Mouse (Mus musculus): ENCODE measurements around the gene H2afz. TPM values are rescaled to one million over a fixed set of nuclear protein-coding genes. Genes with fewer than 3 reads are reported as not detected.

H2afz gene
- 687 and 730 TPM in 2 replicates for polyA plus RNA-seq (2012; rRNA removed)

DNA sequence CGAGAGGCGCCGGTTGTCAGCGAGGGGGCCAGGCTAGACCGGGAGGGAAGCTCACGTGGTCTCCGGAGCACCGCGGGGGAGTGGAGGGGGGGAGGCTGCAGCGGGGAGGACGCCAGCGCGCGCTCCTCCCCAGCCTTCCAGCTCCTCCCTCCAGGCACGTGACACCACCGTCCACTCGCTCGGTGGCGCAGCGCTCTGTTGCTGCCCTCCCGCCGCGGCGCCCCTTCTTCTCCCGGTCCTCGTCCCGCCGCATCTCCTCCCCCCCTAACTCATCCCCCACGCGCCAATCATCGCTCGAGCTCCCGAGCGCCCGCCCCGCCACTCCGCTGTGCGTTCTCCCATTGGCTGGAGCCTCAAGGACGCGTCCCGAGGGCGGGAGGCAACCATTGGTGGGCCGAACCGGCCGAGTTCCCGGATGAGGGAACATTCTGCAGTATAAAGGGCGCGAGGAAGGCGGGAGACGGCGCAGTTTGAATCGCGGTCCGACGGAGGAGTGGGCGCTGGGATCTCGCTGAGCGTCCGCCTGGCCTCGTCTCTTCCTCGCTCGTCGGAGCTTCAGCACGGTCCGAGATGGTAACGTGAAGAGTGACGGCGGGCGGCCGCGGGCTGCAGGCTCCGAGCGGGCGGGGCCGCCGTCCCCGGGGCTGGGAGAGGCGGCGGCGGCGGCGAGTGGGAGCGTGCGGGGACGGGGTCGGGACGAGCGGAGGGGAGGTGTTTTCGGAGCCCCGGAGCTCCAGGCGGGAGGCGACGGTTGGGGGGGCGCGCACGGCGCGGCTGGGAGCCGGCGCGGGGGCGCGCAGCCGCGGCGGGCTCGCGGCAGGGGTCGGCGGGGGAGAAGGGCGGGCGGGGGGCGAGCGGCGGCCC, at the start of gene H2afz:
TSS of gene H2afz (plus strand) at position 364 of the 864 bp plus-strand sequence.

DNA sequence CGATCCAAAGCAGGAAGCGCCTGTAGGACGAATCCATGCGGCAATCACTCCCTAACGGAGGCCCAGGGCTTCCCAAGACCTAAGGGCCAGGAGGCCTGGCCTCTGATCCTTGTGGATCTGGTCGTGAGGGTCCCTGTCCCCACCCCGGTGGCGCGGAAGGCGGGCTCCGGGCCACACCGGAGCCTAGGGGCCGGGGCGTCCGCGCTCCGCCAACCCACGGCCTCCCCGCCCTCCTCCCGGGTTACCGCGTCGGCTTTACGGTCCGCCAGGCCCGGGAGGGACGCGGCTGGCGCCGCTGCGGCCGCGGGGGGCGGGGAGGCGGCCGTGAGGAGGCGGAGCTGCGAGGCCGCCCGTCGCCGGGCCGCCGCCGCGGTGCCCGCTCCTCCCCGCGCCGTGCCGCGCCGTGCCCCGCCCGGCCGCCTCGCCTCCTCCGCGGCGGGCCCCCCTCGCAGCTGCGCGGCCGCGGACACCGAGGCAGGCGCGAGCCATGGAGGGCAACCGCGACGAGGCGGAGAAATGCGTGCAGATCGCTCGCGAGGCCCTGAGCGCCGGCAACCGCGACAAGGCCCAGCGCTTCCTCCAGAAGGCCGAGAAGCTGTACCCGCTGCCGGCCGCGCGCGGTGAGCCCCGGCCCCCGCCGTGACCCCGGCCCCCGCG, 3.3 kb downstream of the H2afz start, which contains the start of gene Dnajb14:
TSS of gene Dnajb14 (plus strand) at position 239 of the 657 bp plus-strand sequence.

Other genes with a start within 250 kb of the H2afz start
- 3.9 and 4.5 TPM in 2 replicates for gene Ddit4l, start 242.9 kb upstream of the H2afz start, polyA plus RNA-seq (2012; rRNA removed)
- gene Gm21962, start 193.0 kb upstream of the H2afz start, polyA plus RNA-seq (2012; rRNA removed) = not detected in 2 replicates
- gene Dnajb14, start 3.2 kb downstream of the H2afz start, polyA plus RNA-seq (2012; rRNA removed) = 11.1 TPM in 2 replicates
- 102 and 105 TPM in 2 replicates for gene Lamtor3, start 54.0 kb downstream of the H2afz start, polyA plus RNA-seq (2012; rRNA removed)
- 2.8 TPM in 2 replicates for gene Dapp1, start 117.1 kb downstream of the H2afz start, polyA plus RNA-seq (2012; rRNA removed)
- 0.36 and 0.51 TPM in 2 replicates for gene 1110002E22Rik, start 200.6 kb downstream of the H2afz start, polyA plus RNA-seq (2012; rRNA removed)
- gene Gm5105, start 202.9 kb downstream of the H2afz start, polyA plus RNA-seq (2012; rRNA removed) = 0.14 and 0.19 TPM in 2 replicates

All from central nervous system, embryonic 18 days (tissue).